Mouse (Mus musculus) neural tube, postnatal 0 days (tissue): ENCODE data around the gene Igfbp6. TPM values are rescaled to one million over a fixed set of nuclear protein-coding genes. Genes with fewer than 3 reads are reported as not detected.

ENCODE experiments used
- polyA plus RNA-seq: library from polyadenylated mRNA; unstranded; fragments of >200 nt; fragmentation: Nextera tagmentation; extraction: Ambion mirVana; gene quantifications from 2 replicates; pipeline ENCODE4 v1.2.1, GENCODE M21; 2015

The Igfbp6 gene
- polyA plus RNA-seq = 21.1 and 33.5 TPM in 2 replicates

GRCm38 (mm10) chr15:102144274-102144711 lies at the start of gene Igfbp6:
TSS of gene Igfbp6 (plus strand) at chr15:102144362.

GRCm38 (mm10) chr15:102100161-102100981 lies 43.8 kb upstream of the Igfbp6 start, which contains the start of gene Tns2:
TSS of gene Tns2 (plus strand) at chr15:102100413.

GRCm38 (mm10) chr15:102136129-102136758 lies 7.9 kb upstream of the Igfbp6 start, which contains the start of gene Spryd3:
TSS of gene Spryd3 (minus strand) at chr15:102136234.

GRCm38 (mm10) chr15:102150301-102151135 lies 6.4 kb downstream of the Igfbp6 start, which contains the start of gene Soat2:
TSS of gene Soat2 (plus strand) at chr15:102150526.

Other genes with a start within 250 kb of the Igfbp6 start
- gene Krt4, start 219.6 kb upstream of the Igfbp6 start, polyA plus RNA-seq = not detected in 2 replicates
- 0.28 and 0.32 TPM in 2 replicates for gene Krt79, start 204.0 kb upstream of the Igfbp6 start, polyA plus RNA-seq
- not detected in 2 replicates for gene Krt78, start 190.1 kb upstream of the Igfbp6 start, polyA plus RNA-seq
- gene Krt8, start 139.9 kb upstream of the Igfbp6 start, polyA plus RNA-seq = 0.45 and 0.87 TPM in 2 replicates
- 1.4 and 1.9 TPM in 2 replicates for gene Krt18, start 116.2 kb upstream of the Igfbp6 start, polyA plus RNA-seq
- gene Eif4b, start 70.6 kb upstream of the Igfbp6 start, polyA plus RNA-seq = 57.5 and 60.8 TPM in 2 replicates
- gene Tns2, start 43.9 kb upstream of the Igfbp6 start, polyA plus RNA-seq = 8.8 and 10.3 TPM in 2 replicates
- gene Spryd3, start 8.1 kb upstream of the Igfbp6 start, polyA plus RNA-seq = 107 and 114 TPM in 2 replicates
- 0.21 TPM in 1 of 2 replicates, not detected in the other for gene Soat2, start 6.2 kb downstream of the Igfbp6 start, polyA plus RNA-seq
- gene Zfp740, start 58.9 kb downstream of the Igfbp6 start, polyA plus RNA-seq = 27.4 and 27.5 TPM in 2 replicates
- 44.0 and 46.0 TPM in 2 replicates for gene Csad, start 60.4 kb downstream of the Igfbp6 start, polyA plus RNA-seq
- 1.0 and 2.9 TPM in 2 replicates for gene Itgb7, start 87.6 kb downstream of the Igfbp6 start, polyA plus RNA-seq
- gene Rarg, start 113.2 kb downstream of the Igfbp6 start, polyA plus RNA-seq = 7.1 and 7.7 TPM in 2 replicates
- gene Gm9918, start 126.2 kb downstream of the Igfbp6 start, polyA plus RNA-seq = 0.06 and 0.10 TPM in 2 replicates
- 67.6 and 67.7 TPM in 2 replicates for gene Mfsd5, start 135.1 kb downstream of the Igfbp6 start, polyA plus RNA-seq
- gene Espl1, start 151.9 kb downstream of the Igfbp6 start, polyA plus RNA-seq = 1.8 and 2.0 TPM in 2 replicates
- gene Pfdn5, start 181.8 kb downstream of the Igfbp6 start, polyA plus RNA-seq = 546 and 574 TPM in 2 replicates
- gene Myg1, start 187.3 kb downstream of the Igfbp6 start, polyA plus RNA-seq = 69.0 and 80.3 TPM in 2 replicates
- 29.8 and 30.2 TPM in 2 replicates for gene Aaas, start 206.4 kb downstream of the Igfbp6 start, polyA plus RNA-seq
- gene Sp7, start 222.8 kb downstream of the Igfbp6 start, polyA plus RNA-seq = 0.51 and 0.67 TPM in 2 replicates